Mouse (Mus musculus) cerebellum, adult 2 months (tissue): ENCODE results near the gene Olfr1346. TPM values are rescaled to one million over a fixed set of nuclear protein-coding genes. Genes with fewer than 3 reads are reported as not detected.
"Not testable (repeated sequence)": the region's sequence is repeated elsewhere in the genome, so short reads cannot be mapped to it uniquely, and the experiment has no call there.

ENCODE experiments used
- DNase-seq, 2 experiments: peaks; one replicate each; pipeline ENCODE4 v3.0.0; 2021
- H3K27ac ChIP-seq: fragments of 200-500 bp; 2 replicates; pipeline ENCODE4 v1.5.1; 2012; ENCODE audit warnings: low read length, control low read depth, inconsistent platforms; ENCODE audit not compliant: insufficient read depth
- H3K27me3 ChIP-seq: fragments of 200-500 bp; 2 replicates; pipeline ENCODE4 v1.6.1; 2012; ENCODE audit warnings: inconsistent platforms, mild to moderate bottlenecking, low read length, moderate library complexity; ENCODE audit not compliant: control insufficient read depth, insufficient read depth
- H3K4me1 ChIP-seq: fragments of 200-500 bp; 2 replicates; pipeline ENCODE4 v1.6.1; 2011; ENCODE audit warnings: low read length; ENCODE audit not compliant: control insufficient read depth, insufficient read depth
- H3K4me3 ChIP-seq: fragments of 200-500 bp; replicated peaks from 2 replicates; pipeline ENCODE3; 2011; ENCODE audit warnings: mild to moderate bottlenecking, low read depth, low read length, control low read depth; ENCODE audit not compliant: insufficient read depth
- CTCF ChIP-seq: fragments of 200-500 bp; IDR thresholded peaks from 2 replicates; pipeline ENCODE4 v1.5.1; 2011; ENCODE audit warnings: low read depth, mild to moderate bottlenecking, control low read depth, low read length, moderate library complexity, borderline replicate concordance; ENCODE audit not compliant: insufficient read depth
- POLR2A ChIP-seq: fragments of 200-500 bp; IDR thresholded peaks from 2 replicates; pipeline ENCODE4 v1.6.1; 2011; ENCODE audit warnings: low read length, control low read depth, borderline replicate concordance; ENCODE audit not compliant: insufficient read depth
- WGBS: fragments of 180-500 bp; shearing (Covaris S2); methylation state at CpG from one replicate; pipeline ENCODE4 v1.1.7; 2018; 5-methylcytosine and 5-hydroxymethylcytosine counted together
- polyA plus RNA-seq: library from polyadenylated mRNA; depleted of rRNA; stranded (reverse); fragments of >200 nt; gene quantifications from 2 replicates; pipeline ENCODE4 v1.2.3, GENCODE M21; 2012

Gene Olfr1346
- polyA plus RNA-seq, 1 experiment, result not detected

- Histone ChIP-seq H3K27me3 (no peaks in the 10 kb centered on the region), H3K4me1 (no peaks in the 10 kb centered on the region), H3K4me3 (no peak overlapping the region), H3K27ac (no peak overlapping the region)
- TF ChIP-seq POLR2A (no peak), CTCF (no peak)
- DNase-seq, result no peak
- WGBS, result 23% methylated on average over 3 of the region's 3 CpGs
Observed at GRCm38 (mm10) chr7:6456399-6456798, 10.5 kb upstream of the Olfr1346 start.

- H3K4me1 ChIP-seq, H3K27me3 ChIP-seq, DNase-seq, H3K27ac ChIP-seq, H3K4me3 ChIP-seq: not testable (repeated sequence)
- 68% methylated on average over 2 of the region's 2 CpGs for WGBS
Observed at GRCm38 (mm10) chr7:6477633-6478032, 10.7 kb downstream of the Olfr1346 start.

DNA sequence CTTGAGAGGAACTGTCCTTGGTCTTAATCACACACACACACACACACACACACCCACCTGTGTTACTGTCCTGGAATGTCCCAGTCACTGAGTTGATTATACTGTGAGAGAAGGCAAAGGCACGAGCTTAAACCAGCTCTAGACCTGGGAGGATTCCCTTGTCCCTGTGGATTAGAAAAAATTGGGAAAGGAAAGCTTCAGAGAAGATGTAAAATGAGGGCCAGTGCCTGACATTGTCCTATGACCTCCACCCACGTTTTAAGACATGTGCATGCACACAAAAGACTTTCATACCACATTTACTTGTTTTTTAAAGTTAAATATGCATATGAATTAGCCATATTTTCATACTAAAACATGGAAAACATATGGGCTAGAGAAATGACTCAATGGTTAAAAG is 19.9 kb downstream of the Olfr1346 start, which contains the start of gene Olfr5:
Gene Olfr5 (minus strand): TSS at position 101 of the 400 bp plus-strand sequence.
- DNase-seq, result no peak
- no peak within 1 kb of the TSS for H3K27ac ChIP-seq
- no peaks in the 10 kb centered on the region; the same call in 1 of the 2 replicates for H3K4me1 ChIP-seq
- TF ChIP-seq CTCF (no peak), POLR2A (no peak)
- no peak within 1 kb of the TSS for H3K4me3 ChIP-seq
- no peaks in the 10 kb centered on the region for H3K27me3 ChIP-seq
- 17% methylated on average over 2 of the region's 2 CpGs for WGBS

DNA sequence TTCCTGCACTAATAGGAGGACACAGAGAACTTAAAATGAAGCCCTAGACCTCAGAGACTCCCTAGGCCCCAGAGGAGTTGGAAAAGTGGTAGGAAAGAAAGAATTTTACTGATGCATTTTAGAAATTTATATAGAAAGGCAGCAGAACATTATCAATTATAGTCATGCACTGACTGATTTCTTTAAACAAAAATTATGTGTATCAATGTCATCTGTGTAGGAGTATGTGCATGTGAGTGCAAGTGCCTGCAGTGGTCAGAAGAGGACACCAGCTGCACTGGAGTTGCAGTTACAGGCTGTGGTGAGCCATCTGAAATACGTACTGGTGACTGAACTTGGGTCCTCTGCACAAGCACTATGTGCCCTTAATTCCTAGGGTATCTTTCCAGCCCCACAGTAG is 32.8 kb downstream of the Olfr1346 start, which contains the start of gene Olfr1347:
Gene Olfr1347 (minus strand): TSS at position 101 of the 400 bp plus-strand sequence.
- H3K27me3 ChIP-seq, result no peaks in the 10 kb centered on the region
- TF ChIP-seq CTCF (no peak), POLR2A (no peak)
- WGBS, result 47% methylated on average over 1 of the region's 1 CpGs
- no peak within 1 kb of the TSS for H3K4me3 ChIP-seq
- no peak within 1 kb of the TSS for H3K27ac ChIP-seq
- H3K4me1 ChIP-seq, result no peaks in the 10 kb centered on the region
- DNase-seq, result no peak

DNA sequence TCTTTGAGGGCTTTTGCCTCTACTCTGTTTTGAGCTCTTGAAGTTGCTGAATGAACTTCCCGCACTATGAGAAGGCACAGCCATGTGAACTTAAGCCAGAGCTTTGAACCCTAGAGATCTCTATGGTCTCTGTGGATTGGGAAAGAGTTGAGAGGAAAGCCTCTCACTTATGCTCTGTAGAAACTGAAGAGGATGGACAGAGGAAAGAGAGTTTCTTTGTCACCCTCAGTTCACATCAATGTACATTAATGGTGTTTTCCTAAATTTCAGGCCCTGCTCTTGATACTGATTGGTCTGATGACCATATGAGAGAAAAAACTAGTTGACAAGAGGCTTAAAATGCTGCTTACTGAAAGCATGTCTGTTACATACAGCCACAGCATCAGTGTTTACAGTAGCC is 41.7 kb downstream of the Olfr1346 start, which contains the start of gene Olfr1348:
Gene Olfr1348 (minus strand): TSS at position 101 of the 400 bp plus-strand sequence.
- no peak for DNase-seq
- Histone ChIP-seq H3K4me1 (no peaks in the 10 kb centered on the region), H3K27me3 (no peaks in the 10 kb centered on the region), H3K27ac (no peak within 1 kb of the TSS), H3K4me3 (no peak within 1 kb of the TSS)
- 89% methylated on average over 1 of the region's 1 CpGs for WGBS
- no peak for TF ChIP-seq CTCF
- TF ChIP-seq POLR2A, result no peak

- no peak overlapping the region for H3K27ac ChIP-seq
- no peak overlapping the region for H3K4me3 ChIP-seq
- TF ChIP-seq POLR2A, result no peak
- TF ChIP-seq CTCF, result no peak
- H3K4me1 ChIP-seq, result no peaks in the 10 kb centered on the region
- H3K27me3 ChIP-seq, result no peaks in the 10 kb centered on the region
- 33% methylated on average over 1 of the region's 1 CpGs for WGBS
- no peak for DNase-seq
Observed at GRCm38 (mm10) chr7:6521666-6522065, 54.8 kb downstream of the Olfr1346 start.

GRCm38 (mm10) chr7:6522850-6523249 is 55.9 kb downstream of the Olfr1346 start, which contains the start of gene Olfr1349:
Gene Olfr1349 (minus strand): TSS chr7:6522950.
- DNase-seq, result no peak
- H3K4me1 ChIP-seq, result no peaks in the 10 kb centered on the region
- H3K4me3 ChIP-seq, result no peak within 1 kb of the TSS
- 79% methylated on average over 5 of the region's 5 CpGs for WGBS
- H3K27ac ChIP-seq, result no peak within 1 kb of the TSS
- TF ChIP-seq POLR2A, result no peak
- no peak for TF ChIP-seq CTCF
- H3K27me3 ChIP-seq, result no peaks in the 10 kb centered on the region

- TF ChIP-seq POLR2A, result no peak
- no peak for TF ChIP-seq CTCF
Observed at GRCm38 (mm10) chr7:6525001-6525400, 58.1 kb downstream of the Olfr1346 start.

More at GRCm38 (mm10) chr7:6525001-6525400, 58.1 kb downstream of the Olfr1346 start:
- Histone ChIP-seq H3K4me3 (no peak overlapping the region), H3K27ac (no peak overlapping the region), H3K4me1 (no peaks in the 10 kb centered on the region), H3K27me3 (no peaks in the 10 kb centered on the region)
- no peak for DNase-seq
- 63% methylated on average over 3 of the region's 3 CpGs for WGBS
